Mouse (Mus musculus) MEL (cell line): ENCODE data around the gene Sdccag8. TPM values are rescaled to one million over a fixed set of nuclear protein-coding genes. Genes with fewer than 3 reads are reported as not detected.

Experiments
- DNase-seq: peaks from one replicate; pipeline ENCODE4 v3.0.0; 2011; ENCODE audit warnings: low read depth, low spot score
- H3K27ac ChIP-seq: 2 replicates; pipeline ENCODE4 v1.5.1; 2012; ENCODE audit warnings: low read depth, mild to moderate bottlenecking, control low read depth, low read length, moderate library complexity; ENCODE audit not compliant: control insufficient read depth
- H3K27me3 ChIP-seq, 2 experiments: fragments of 150-350 bp in 1 of 2; sonication (generic) in 1 of 2; 2 replicates each; pipeline ENCODE4 v1.6.1; 2012; ENCODE audit warnings: low read length in 2 of 2, mild to moderate bottlenecking in 2 of 2, improper control_type of control experiment in 1 of 2, moderate library complexity in 1 of 2; ENCODE audit not compliant: insufficient read depth in 2 of 2, control insufficient read depth in 1 of 2
- H3K36me3 ChIP-seq, 2 experiments: 2 replicates each; pipeline ENCODE4 v1.6.1; 2012 to 2014; ENCODE audit warnings: low read length in 2 of 2, improper control_type of control experiment in 1 of 2, inconsistent platforms in 1 of 2, mild to moderate bottlenecking in 1 of 2; ENCODE audit not compliant: insufficient read depth in 2 of 2, control insufficient read depth in 1 of 2
- H3K4me1 ChIP-seq, 2 experiments: fragments of 150-350 bp in 1 of 2; sonication (generic) in 1 of 2; 2 replicates each; pipeline ENCODE4 v1.6.1; 2012; ENCODE audit warnings: low read length in 2 of 2, improper control_type of control experiment in 1 of 2, mild to moderate bottlenecking in 1 of 2; ENCODE audit not compliant: insufficient read depth in 2 of 2, control insufficient read depth in 1 of 2
- H3K4me3 ChIP-seq, 2 experiments: fragments of 150-350 bp in 1 of 2; sonication (generic) in 1 of 2; 2 replicates each; pipeline ENCODE4 v1.5.1; 2012; ENCODE audit warnings: low read depth in 2 of 2, low read length in 2 of 2, mild to moderate bottlenecking in 2 of 2, moderate library complexity in 2 of 2, control low read depth in 1 of 2, improper control_type of control experiment in 1 of 2; ENCODE audit not compliant: control insufficient read depth in 1 of 2, insufficient read depth in 1 of 2
- H3K79me2 ChIP-seq: 2 replicates; pipeline ENCODE4 v1.6.1; 2012; ENCODE audit warnings: mild to moderate bottlenecking, low read length, moderate library complexity; ENCODE audit not compliant: control insufficient read depth, poor library complexity, insufficient read depth
- H3K9ac ChIP-seq: 2 replicates; pipeline ENCODE4 v1.6.1; 2012; ENCODE audit warnings: low read depth, mild to moderate bottlenecking, control low read depth, low read length, moderate library complexity; ENCODE audit not compliant: control insufficient read depth, poor library complexity, severe bottlenecking
- H3K9me3 ChIP-seq: fragments of 150-350 bp; sonication (generic); replicated peaks from 2 replicates; pipeline ENCODE4 v1.6.1; 2012; ENCODE audit warnings: mild to moderate bottlenecking, low read length, improper control_type of control experiment, moderate library complexity; ENCODE audit not compliant: insufficient read depth
- CHD1 ChIP-seq: IDR thresholded peaks from 2 replicates; pipeline ENCODE4 v1.6.1; 2012; ENCODE audit warnings: low read depth, mild to moderate bottlenecking, inconsistent platforms, low read length, improper control_type of control experiment
- CTCF ChIP-seq, 3 experiments: IDR thresholded peaks in 2 of 3; conservative IDR thresholded peaks in 1 of 3; 2 replicates each; pipeline ENCODE4 v1.5.1; 2011 to 2012; ENCODE audit warnings: low read length in 3 of 3, low read depth in 2 of 3, mild to moderate bottlenecking in 2 of 3, improper control_type of control experiment in 1 of 3, inconsistent platforms in 1 of 3, mixed read lengths in 1 of 3, moderate library complexity in 1 of 3; ENCODE audit not compliant: control insufficient read depth in 1 of 3, insufficient read depth in 1 of 3, poor library complexity in 1 of 3, severe bottlenecking in 1 of 3
- ELF1 ChIP-seq: IDR thresholded peaks from 2 replicates; pipeline ENCODE4 v1.6.1; 2014; ENCODE audit warnings: low read depth, mild to moderate bottlenecking, inconsistent platforms, low read length, improper control_type of control experiment, moderate library complexity
- EP300 ChIP-seq, 2 experiments: IDR thresholded peaks; 2 replicates each; pipeline ENCODE4 v1.6.1; 2011; ENCODE audit warnings: improper control_type of control experiment in 2 of 2, low read length in 2 of 2, low read depth in 1 of 2, mild to moderate bottlenecking in 1 of 2
- HCFC1 ChIP-seq: IDR thresholded peaks from 2 replicates; pipeline ENCODE4 v1.6.1; 2012; ENCODE audit warnings: low read depth, mild to moderate bottlenecking, inconsistent platforms, low read length, improper control_type of control experiment, moderate library complexity
- KAT2A ChIP-seq: conservative IDR thresholded peaks from 2 replicates; pipeline ENCODE4 v1.6.1; 2012; ENCODE audit warnings: low read depth, low read length, improper control_type of control experiment, inconsistent platforms
- MAX ChIP-seq: IDR thresholded peaks from 2 replicates; pipeline ENCODE4 v1.6.1; 2011; ENCODE audit warnings: low read length, improper control_type of control experiment
- MAZ ChIP-seq: IDR thresholded peaks from 2 replicates; pipeline ENCODE4 v1.6.1; 2012; ENCODE audit warnings: low read depth, mild to moderate bottlenecking, inconsistent platforms, low read length, improper control_type of control experiment
- MXI1 ChIP-seq: IDR thresholded peaks from 2 replicates; pipeline ENCODE4 v1.6.1; 2011; ENCODE audit warnings: mild to moderate bottlenecking, low read depth, low read length, improper control_type of control experiment
- MYC ChIP-seq: IDR thresholded peaks from 2 replicates; pipeline ENCODE4 v1.6.1; 2011; ENCODE audit warnings: low read depth, mild to moderate bottlenecking, low read length, improper control_type of control experiment, moderate library complexity
- NELFE ChIP-seq: IDR thresholded peaks from 2 replicates; pipeline ENCODE4 v1.6.1; 2011; ENCODE audit warnings: low read depth, low read length, improper control_type of control experiment
- POLR2AphosphoS2 ChIP-seq: IDR thresholded peaks from 2 replicates; pipeline ENCODE4 v1.6.1; 2011; ENCODE audit warnings: low read length, improper control_type of control experiment
- RAD21 ChIP-seq: IDR thresholded peaks from 2 replicates; pipeline ENCODE4 v1.6.1; 2011; ENCODE audit warnings: mild to moderate bottlenecking, low read depth, low read length, improper control_type of control experiment
- SIN3A ChIP-seq: IDR thresholded peaks from 2 replicates; pipeline ENCODE4 v1.6.1; 2012; ENCODE audit warnings: low read length, improper control_type of control experiment, inconsistent platforms
- SMC3 ChIP-seq: IDR thresholded peaks from 2 replicates; pipeline ENCODE4 v1.6.1; 2011; ENCODE audit warnings: low read depth, low read length, improper control_type of control experiment
- ZC3H11A ChIP-seq: IDR thresholded peaks from 2 replicates; pipeline ENCODE4 v1.6.1; 2012; ENCODE audit warnings: low read depth, mild to moderate bottlenecking, inconsistent platforms, low read length, improper control_type of control experiment
- ZNF384 ChIP-seq: IDR thresholded peaks from 2 replicates; pipeline ENCODE4 v1.6.1; 2012; ENCODE audit warnings: low read depth, mild to moderate bottlenecking, inconsistent platforms, low read length, improper control_type of control experiment
- polyA plus RNA-seq, 2 experiments: library from polyadenylated mRNA; stranded (reverse) in 1 of 2; unstranded in 1 of 2; fragments of >175 nt in 1 of 2; fragments of >200 nt in 1 of 2; gene quantifications; 2 replicates each; pipeline versions ENCODE4 v1.2.1 to v1.2.4; 2012; ENCODE audit warnings: low replicate concordance in 2 of 2, low read depth in 1 of 2; ENCODE audit not compliant: insufficient read length in 2 of 2, insufficient read depth in 1 of 2, missing spikeins in 1 of 2
- total RNA-seq: library from RNA; depleted of rRNA; stranded (reverse); fragments of 300-350 nt; gene quantifications from 2 replicates; pipeline ENCODE4 v1.2.3, GENCODE M21; 2012

Sdccag8 gene
- total and polyA plus RNA-seq, 3 experiments: 4.6 to 7.8 TPM; not detected in 1

- H3K9ac ChIP-seq: no peak overlapping the region
- H3K27me3 ChIP-seq: no peaks in the 10 kb centered on the region
- no peaks in the 10 kb centered on the region for H3K4me1 ChIP-seq
- no peaks in the 10 kb centered on the region for H3K9me3 ChIP-seq
- no peak for DNase-seq
- no peaks in the 10 kb centered on the region for H3K79me2 ChIP-seq
- no peak overlapping the region for H3K4me3 ChIP-seq
- no peak for TF ChIP-seq RAD21
- no peak for TF ChIP-seq POLR2AphosphoS2
- TF ChIP-seq ZC3H11A: no peak
- TF ChIP-seq KAT2A: no peak
- TF ChIP-seq MAX: no peak
- TF ChIP-seq ELF1: no peak
- TF ChIP-seq CTCF (IDR thresholded peaks at IDR 0.05 in 2 of 3, conservative IDR thresholded peaks at IDR 0.05 in 1 of 3; ENCODE audit: control insufficient read depth in 1 of 3, insufficient read depth in 1 of 3, low read depth in 2 of 3, low read length in 3 of 3, poor library complexity in 1 of 3, severe bottlenecking in 1 of 3): no peak
- no peak overlapping the region for H3K27ac ChIP-seq
- H3K36me3 ChIP-seq: no peaks in the 10 kb centered on the region
These were observed 130.7 kb downstream of the Sdccag8 start for GRCm38 (mm10) chr1:176945175-176945540.

- Histone ChIP-seq H3K4me3 (no peak overlapping the region), H3K36me3 (no peaks in the 10 kb centered on the region), H3K9ac (no peak overlapping the region), H3K27ac (no peak overlapping the region), H3K9me3 (no peaks in the 10 kb centered on the region), H3K79me2 (no peaks in the 10 kb centered on the region), H3K27me3 (no peaks in the 10 kb centered on the region), H3K4me1 (no peaks in the 10 kb centered on the region)
- no peak for DNase-seq
- no peak for TF ChIP-seq MYC
- TF ChIP-seq MXI1: no peak
- no peak for TF ChIP-seq SMC3
- TF ChIP-seq SIN3A: no peak
- no peak for TF ChIP-seq EP300 (IDR thresholded peaks at IDR 0.05; ENCODE audit: low read depth in 1 of 2, low read length in 2 of 2)
- no peak for TF ChIP-seq ZNF384
- TF ChIP-seq NELFE: no peak
- no peak for TF ChIP-seq HCFC1
- no peak for TF ChIP-seq ELF1
- no peak for TF ChIP-seq MAZ
These were observed 131.8 kb downstream of the Sdccag8 start for GRCm38 (mm10) chr1:176946031-176946795.

- H3K4me3 ChIP-seq: no peak overlapping the region
- H3K9me3 ChIP-seq: no peaks in the 10 kb centered on the region
- TF ChIP-seq CHD1: no peak
- TF ChIP-seq ZC3H11A: no peak
- no peaks in the 10 kb centered on the region for H3K36me3 ChIP-seq
- H3K27me3 ChIP-seq: no peaks in the 10 kb centered on the region
- H3K27ac ChIP-seq: no peak overlapping the region
- no peaks in the 10 kb centered on the region for H3K4me1 ChIP-seq
- no peak overlapping the region for H3K9ac ChIP-seq
- no peak for DNase-seq
- no peaks in the 10 kb centered on the region for H3K79me2 ChIP-seq
These were observed 132.3 kb downstream of the Sdccag8 start for GRCm38 (mm10) chr1:176946796-176947181.
